Mouse (Mus musculus) lung, adult 2 months (tissue): ENCODE results near the gene Fggy.

Experiments
- CTCF ChIP-seq: fragments of 200-500 bp; IDR thresholded peaks from 2 replicates; pipeline ENCODE4 v1.5.1; 2011; ENCODE audit warnings: mild to moderate bottlenecking, low read length, control low read depth; ENCODE audit not compliant: insufficient read depth
- POLR2A ChIP-seq: fragments of 200-500 bp; IDR thresholded peaks from 2 replicates; pipeline ENCODE4 v1.6.1; 2011; ENCODE audit warnings: low read depth, mild to moderate bottlenecking, control low read depth, low read length, borderline replicate concordance; ENCODE audit errors: extremely low read depth

- TF ChIP-seq POLR2A (no peak), CTCF (no peak)
Observed at GRCm38 (mm10) chr4:95906141-95906540, 348.8 kb downstream of the Fggy start.
